Mouse (Mus musculus): ENCODE measurements around the gene Elf2. TPM values are rescaled to one million over a fixed set of nuclear protein-coding genes. Genes with fewer than 3 reads are reported as not detected.
"Not testable (repeated sequence)": the region's sequence is repeated elsewhere in the genome, so short reads cannot be mapped to it uniquely, and the experiment has no call there.

Elf2 gene
- polyA plus RNA-seq, 1 experiment from 2014 or later = 39.1 TPM

DNA sequence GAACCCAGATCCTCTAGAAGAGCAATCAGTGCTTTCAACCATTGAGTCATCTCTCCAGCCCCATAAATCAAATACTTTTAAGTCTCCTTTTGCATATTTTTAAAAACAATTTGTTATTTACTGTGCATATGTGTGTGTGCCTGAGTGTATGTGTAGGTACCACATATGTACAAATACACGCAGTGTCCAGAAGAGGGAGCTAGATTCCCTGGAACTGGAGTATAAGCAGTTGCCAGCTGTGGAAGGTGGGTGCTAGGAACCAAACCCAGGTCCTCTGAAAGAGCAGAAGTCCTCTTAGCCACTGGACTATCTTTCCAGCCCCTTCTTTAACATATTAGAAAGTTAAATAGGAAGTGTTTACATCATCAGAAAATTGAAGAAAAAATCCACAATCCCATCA is 15.0 kb downstream of the Elf2 start:
- Histone ChIP-seq H3K4me2 (no peak overlapping the region), H3K9me3 (0 out of 2 replicates have a peak, but pooled peaks cover 3% of the 10 kb centered on the region), H3K9ac (no peak overlapping the region), H3K27ac (replicated peaks) (no peak overlapping the region), H3K4me1 (replicated peaks) (no peaks in the 10 kb centered on the region), H3K36me3 (peaks cover 34% of the 10 kb centered on the region), H3K4me3 (no peak overlapping the region), H3K27me3 (no peaks in the 10 kb centered on the region)
- 90% methylated on average over 1 of the region's 1 CpGs for WGBS
- no peak for ATAC-seq (ENCODE audit: low read depth)

DNA sequence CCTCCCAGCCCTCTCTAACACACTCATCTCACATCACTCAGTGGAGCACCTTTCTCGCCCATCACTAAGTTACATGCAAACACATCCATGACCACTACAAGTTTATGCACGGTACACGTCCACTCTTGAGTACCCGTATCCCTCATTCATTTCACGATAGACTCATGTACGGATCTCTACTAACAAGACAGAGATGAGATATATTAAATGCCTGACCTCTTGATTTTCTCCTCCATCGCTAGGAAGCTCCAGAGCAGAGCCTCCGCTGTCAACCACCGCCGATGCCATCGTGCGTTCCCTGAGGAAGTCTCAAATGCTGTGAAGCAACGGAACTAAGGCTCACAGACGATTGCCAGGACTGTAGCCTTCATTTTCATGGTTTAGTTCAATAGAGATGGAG is 17.5 kb downstream of the Elf2 start:
- no peaks in the 10 kb centered on the region for H3K27me3 ChIP-seq
- H3K4me1 ChIP-seq (replicated peaks) = no peaks in the 10 kb centered on the region
- no peak overlapping the region for H3K4me3 ChIP-seq
- no peak for ATAC-seq (ENCODE audit: low read depth)
- H3K4me2 ChIP-seq = no peak overlapping the region
- no peak overlapping the region for H3K27ac ChIP-seq (replicated peaks)
- H3K36me3 ChIP-seq = peaks cover 49% of the 10 kb centered on the region
- H3K9ac ChIP-seq = no peak overlapping the region
- 0 out of 2 replicates have a peak, but pooled peaks cover 3% of the 10 kb centered on the region for H3K9me3 ChIP-seq
- WGBS = 94% methylated on average over 14 of the region's 14 CpGs

DNA sequence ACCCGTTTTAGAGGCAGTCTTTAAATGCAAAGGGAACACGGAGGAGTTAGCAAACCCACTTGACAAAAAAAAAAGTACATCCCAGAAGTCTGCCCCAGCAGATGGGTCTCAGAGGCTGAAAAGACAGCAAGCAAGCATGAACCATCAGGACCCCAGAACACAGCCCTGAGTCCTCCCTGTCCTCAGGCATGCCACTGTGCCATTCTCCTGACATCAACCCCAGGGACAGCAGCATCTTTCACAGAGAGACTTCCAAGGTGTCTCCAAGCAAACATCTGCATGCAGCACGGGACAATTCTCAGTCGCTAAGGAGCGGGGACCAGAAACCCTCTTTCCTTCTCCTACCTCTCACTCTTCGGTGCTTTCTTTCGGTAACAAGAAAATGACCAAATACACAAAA is 18.1 kb downstream of the Elf2 start:
- Histone ChIP-seq H3K36me3 (peaks cover 49% of the 10 kb centered on the region), H3K4me3 (no peak overlapping the region), H3K9me3 (0 out of 2 replicates have a peak, but pooled peaks cover 3% of the 10 kb centered on the region), H3K9ac (no peak overlapping the region), H3K27me3 (no peaks in the 10 kb centered on the region), H3K27ac (replicated peaks) (no peak overlapping the region), H3K4me1 (replicated peaks) (no peaks in the 10 kb centered on the region), H3K4me2 (no peak overlapping the region)
- WGBS = 91% methylated on average over 7 of the region's 7 CpGs
- ATAC-seq (ENCODE audit: low read depth) = no peak

DNA sequence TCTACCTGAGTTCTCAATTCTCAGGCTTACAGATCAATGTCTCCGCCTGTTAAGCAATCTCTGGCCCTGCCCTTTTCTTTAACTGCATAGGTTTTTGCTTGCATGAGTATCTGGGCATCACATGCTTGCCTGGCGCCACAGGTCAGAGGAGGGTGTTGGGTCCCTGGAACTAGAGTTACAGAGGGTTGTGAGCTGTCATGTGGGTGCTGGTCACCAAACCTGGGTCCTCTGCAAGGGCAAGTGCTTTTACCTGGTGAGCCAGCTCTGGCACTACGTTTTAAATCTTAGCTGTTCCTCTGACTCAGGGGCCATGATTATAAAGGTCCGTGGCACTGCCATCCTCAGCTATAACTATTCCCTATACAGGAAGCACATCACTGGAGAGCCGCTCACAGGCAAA is 19.3 kb downstream of the Elf2 start:
- Histone ChIP-seq H3K4me1 (replicated peaks) (no peaks in the 10 kb centered on the region), H3K27me3 (no peaks in the 10 kb centered on the region), H3K36me3 (peaks cover 49% of the 10 kb centered on the region), H3K9ac (no peak overlapping the region), H3K4me2 (no peak overlapping the region), H3K27ac (replicated peaks) (no peak overlapping the region), H3K4me3 (no peak overlapping the region), H3K9me3 (0 out of 2 replicates have a peak, but pooled peaks cover 3% of the 10 kb centered on the region)
- WGBS = 87% methylated on average over 5 of the region's 5 CpGs
- ATAC-seq (ENCODE audit: low read depth) = no peak

DNA sequence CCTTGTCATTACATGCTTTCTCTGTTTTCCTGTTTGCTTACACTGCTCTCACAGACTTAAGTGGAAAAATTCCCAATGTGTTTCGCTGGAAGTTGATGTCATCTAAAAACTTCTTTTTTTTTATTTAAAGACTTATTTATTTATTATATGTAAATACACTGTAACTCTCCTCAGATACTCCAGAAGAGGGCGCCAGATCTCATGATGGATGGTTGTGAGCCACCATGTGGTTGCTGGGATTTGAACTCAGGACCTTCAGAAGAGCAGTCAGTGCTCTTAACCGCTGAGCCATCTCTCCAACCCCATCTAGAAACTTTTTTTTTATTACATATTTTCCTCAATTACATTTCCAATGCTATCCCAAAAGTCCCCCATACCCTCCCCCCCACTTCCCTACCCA is 22.4 kb downstream of the Elf2 start:
- not testable (repeated sequence) for H3K27me3 ChIP-seq; ATAC-seq (ENCODE audit: low read depth); H3K9me3 ChIP-seq; H3K9ac ChIP-seq; H3K27ac ChIP-seq (replicated peaks); H3K4me2 ChIP-seq; H3K4me3 ChIP-seq; H3K4me1 ChIP-seq (replicated peaks)
- H3K36me3 ChIP-seq = peaks cover 33% of the 10 kb centered on the region
- WGBS = 91% methylated on average over 3 of the region's 3 CpGs

DNA sequence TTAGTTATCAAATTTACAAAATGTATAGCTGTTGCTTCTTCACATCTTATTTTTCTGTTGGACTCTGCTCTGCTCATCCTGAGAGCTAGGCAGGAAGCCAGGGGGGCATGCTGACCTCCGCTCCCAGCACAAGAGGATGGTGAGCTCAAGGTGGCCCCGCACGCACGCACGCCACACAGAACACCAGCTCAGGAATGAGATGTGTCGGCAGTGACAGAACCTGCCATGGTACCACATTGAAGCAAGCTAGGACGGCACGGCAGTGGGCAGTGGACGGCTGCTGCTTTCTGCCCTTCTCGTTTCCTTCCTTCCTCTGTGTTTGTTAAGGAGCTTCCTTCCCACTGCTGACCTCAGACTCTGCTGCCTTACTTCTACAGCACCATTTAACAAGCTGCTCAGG is 23.6 kb downstream of the Elf2 start:
- ATAC-seq (ENCODE audit: low read depth) = no peak
- peaks cover 25% of the 10 kb centered on the region for H3K36me3 ChIP-seq
- no peaks in the 10 kb centered on the region for H3K4me1 ChIP-seq (replicated peaks)
- H3K4me2 ChIP-seq = no peak overlapping the region
- no peaks in the 10 kb centered on the region for H3K27me3 ChIP-seq
- H3K27ac ChIP-seq (replicated peaks) = no peak overlapping the region
- no peak overlapping the region for H3K9ac ChIP-seq
- H3K4me3 ChIP-seq = no peak overlapping the region
- 90% methylated on average over 10 of the region's 10 CpGs for WGBS
- no peaks in the 10 kb centered on the region for H3K9me3 ChIP-seq

DNA sequence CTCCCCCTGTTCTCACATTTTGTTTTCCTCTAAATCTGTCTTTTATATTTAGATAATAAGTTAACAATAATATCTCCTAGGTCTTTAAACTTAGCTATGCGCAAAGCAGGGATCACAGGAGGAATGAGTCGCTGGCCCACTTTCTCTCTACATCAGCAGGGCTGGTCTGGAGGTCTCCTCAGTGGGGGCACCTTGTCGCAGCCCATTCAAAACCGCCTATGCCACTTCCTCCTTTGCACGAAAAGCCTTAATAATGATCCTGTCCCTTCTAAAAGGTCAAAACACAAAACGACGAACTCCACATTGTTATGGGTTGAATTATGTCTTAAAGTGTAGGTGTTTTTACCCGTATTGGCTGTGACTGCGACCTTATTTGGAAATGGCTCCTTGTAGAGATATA is 28.8 kb downstream of the Elf2 start:
- H3K9me3 ChIP-seq = no peaks in the 10 kb centered on the region
- peaks cover 19% of the 10 kb centered on the region; the same call in 1 of the 2 replicates for H3K4me1 ChIP-seq (replicated peaks)
- no peak for ATAC-seq (ENCODE audit: low read depth)
- H3K27me3 ChIP-seq = no peaks in the 10 kb centered on the region
- H3K27ac ChIP-seq (replicated peaks) = no peak overlapping the region
- H3K9ac ChIP-seq = no peak overlapping the region
- peaks cover 6% of the 10 kb centered on the region for H3K36me3 ChIP-seq
- 35% methylated on average over 9 of the region's 9 CpGs for WGBS
- no peak overlapping the region for H3K4me2 ChIP-seq
- no peak overlapping the region for H3K4me3 ChIP-seq

DNA sequence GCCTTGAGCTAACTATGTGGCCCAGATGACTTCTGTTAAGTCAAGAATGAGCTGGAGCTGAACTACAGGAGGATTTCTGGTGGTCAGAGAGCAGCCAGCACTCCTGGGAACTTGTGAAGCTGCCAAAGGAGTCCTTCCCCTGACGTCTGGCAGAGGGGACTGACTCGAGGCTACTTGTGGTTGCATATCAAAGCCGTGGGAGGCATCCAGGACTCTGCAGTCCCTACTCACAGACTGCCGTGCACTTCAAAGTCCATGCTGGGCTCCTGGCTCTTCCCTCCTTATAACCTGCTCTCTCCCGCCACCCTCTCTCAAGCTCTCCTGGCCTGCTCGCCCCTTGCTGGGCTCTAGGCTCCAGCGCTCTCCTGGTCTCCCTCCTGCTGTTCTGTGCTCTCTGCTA is 30.4 kb downstream of the Elf2 start:
- H3K4me1 ChIP-seq (replicated peaks) = peaks cover 19% of the 10 kb centered on the region; the same call in 1 of the 2 replicates
- H3K27me3 ChIP-seq = no peaks in the 10 kb centered on the region
- WGBS = 28% methylated on average over 7 of the region's 7 CpGs
- H3K36me3 ChIP-seq = peaks cover 11% of the 10 kb centered on the region
- no peak overlapping the region for H3K9ac ChIP-seq
- no peak overlapping the region for H3K4me2 ChIP-seq
- peak overlapping the region; percentile 38; the same call in 1 of the 2 replicates for H3K27ac ChIP-seq (replicated peaks)
- 0 out of 2 replicates have a peak, but pooled peaks have one; percentile 28 for ATAC-seq (ENCODE audit: low read depth)
- no peaks in the 10 kb centered on the region for H3K9me3 ChIP-seq
- H3K4me3 ChIP-seq = no peak overlapping the region

DNA sequence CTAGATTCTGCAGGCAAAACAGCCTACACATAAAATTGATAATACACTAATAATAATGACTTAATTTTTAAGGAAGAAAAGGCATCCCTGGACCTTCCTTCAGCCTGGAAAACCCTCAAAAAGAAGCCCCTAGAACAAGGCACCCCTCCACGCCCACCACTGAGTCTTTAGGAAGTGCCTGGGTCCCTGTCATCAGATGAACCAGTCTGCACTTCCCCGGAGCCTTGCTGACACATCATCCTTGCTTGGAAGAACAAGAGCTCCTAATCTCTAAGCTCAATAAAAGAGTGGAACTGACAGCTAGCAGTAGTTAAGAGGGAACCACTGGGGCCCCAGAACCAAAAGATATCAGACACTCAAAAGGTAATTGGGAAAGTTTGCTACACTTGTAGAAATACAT is 33.8 kb downstream of the Elf2 start:
- Histone ChIP-seq H3K36me3 (peaks cover 14% of the 10 kb centered on the region), H3K27me3 (no peaks in the 10 kb centered on the region), H3K4me2 (no peak overlapping the region), H3K27ac (replicated peaks) (no peak overlapping the region), H3K9me3 (no peaks in the 10 kb centered on the region), H3K4me3 (no peak overlapping the region), H3K9ac (no peak overlapping the region), H3K4me1 (replicated peaks) (peaks cover 17% of the 10 kb centered on the region; the same call in 1 of the 2 replicates)
- ATAC-seq (ENCODE audit: low read depth) = no peak
- WGBS = 94% methylated on average over 2 of the region's 2 CpGs

DNA sequence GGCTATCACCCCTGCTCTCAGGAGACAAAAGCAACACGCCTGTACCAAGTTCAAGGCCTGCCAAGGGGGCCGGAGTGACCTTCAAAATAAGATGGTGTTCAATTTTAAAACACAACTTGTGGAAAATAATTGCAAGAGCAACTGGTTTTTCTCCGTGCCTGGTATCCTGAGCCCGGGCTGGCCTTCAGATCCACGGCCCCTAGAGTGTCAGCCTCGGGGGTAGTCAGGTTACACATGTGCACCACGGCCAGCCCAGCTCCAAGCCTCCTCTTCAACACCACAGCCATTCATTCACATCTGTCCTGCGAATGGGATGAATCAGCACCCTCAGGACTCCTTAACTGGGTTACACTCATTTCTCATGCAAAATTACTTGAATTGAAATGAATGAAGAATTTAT is 34.5 kb downstream of the Elf2 start:
- Histone ChIP-seq H3K9me3 (no peaks in the 10 kb centered on the region), H3K4me2 (no peak overlapping the region), H3K27ac (replicated peaks) (no peak overlapping the region), H3K36me3 (peaks cover 14% of the 10 kb centered on the region), H3K9ac (no peak overlapping the region), H3K4me3 (no peak overlapping the region), H3K4me1 (replicated peaks) (peaks cover 10% of the 10 kb centered on the region; the same call in 1 of the 2 replicates), H3K27me3 (no peaks in the 10 kb centered on the region)
- ATAC-seq (ENCODE audit: low read depth) = no peak
- WGBS = 84% methylated on average over 8 of the region's 8 CpGs

DNA sequence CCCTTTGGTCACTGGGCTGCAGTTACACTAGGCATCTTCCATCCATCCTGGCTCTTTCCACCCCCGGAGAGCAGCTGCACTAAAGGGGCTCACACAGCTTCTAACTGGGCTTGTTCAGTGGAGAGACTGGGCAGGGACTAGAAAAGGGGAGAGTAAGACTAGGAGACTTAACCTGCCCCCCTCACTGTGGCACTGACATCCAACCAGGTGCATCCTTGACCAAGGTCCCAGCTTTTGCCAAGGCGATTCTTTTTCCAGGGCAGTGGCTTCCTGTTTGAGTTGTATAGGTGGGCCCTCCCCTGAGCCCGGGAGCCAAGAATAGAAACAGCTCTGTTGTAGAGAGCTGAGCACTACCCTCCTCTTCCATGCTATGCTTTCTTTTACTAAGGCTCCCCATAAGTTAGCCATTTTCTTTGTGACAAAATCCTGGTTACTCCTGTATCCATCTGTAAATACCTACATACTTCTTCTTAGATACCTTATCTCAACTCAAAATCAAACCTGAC is 37.4 kb downstream of the Elf2 start:
- no peak overlapping the region for H3K9ac ChIP-seq
- H3K36me3 ChIP-seq = peaks cover 12% of the 10 kb centered on the region
- H3K4me2 ChIP-seq = no peak overlapping the region
- H3K4me3 ChIP-seq = no peak overlapping the region
- ATAC-seq (ENCODE audit: low read depth) = no peak
- 83% methylated on average over 3 of the region's 3 CpGs for WGBS
- H3K9me3 ChIP-seq = no peaks in the 10 kb centered on the region
- no peaks in the 10 kb centered on the region for H3K27me3 ChIP-seq
- H3K27ac ChIP-seq (replicated peaks) = no peak overlapping the region
- H3K4me1 ChIP-seq (replicated peaks) = no peaks in the 10 kb centered on the region

DNA sequence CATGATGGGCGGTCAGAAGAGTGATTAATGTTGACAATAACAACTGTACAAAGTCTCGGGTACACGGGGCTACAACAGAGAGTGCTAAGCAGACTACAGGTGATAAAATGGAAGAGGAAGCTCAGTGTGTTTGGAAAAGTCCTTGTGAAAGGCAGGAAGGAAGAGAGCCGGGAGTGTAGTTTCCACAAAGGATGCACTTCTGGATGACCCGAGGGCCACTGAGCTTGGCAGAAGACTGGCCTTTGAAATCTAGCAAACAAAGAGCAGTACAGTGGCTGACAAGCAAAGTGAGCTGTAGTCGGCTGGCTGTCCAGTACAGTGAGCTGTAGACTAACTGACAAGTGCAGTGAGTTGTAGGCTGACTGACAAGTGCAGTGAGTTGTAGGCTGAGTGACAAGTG is 38.9 kb downstream of the Elf2 start:
- Histone ChIP-seq H3K4me1 (replicated peaks) (no peaks in the 10 kb centered on the region), H3K27me3 (no peaks in the 10 kb centered on the region), H3K9ac (no peak overlapping the region), H3K4me3 (no peak overlapping the region), H3K27ac (replicated peaks) (no peak overlapping the region), H3K36me3 (peaks cover 12% of the 10 kb centered on the region; the same call in 1 of the 2 replicates), H3K9me3 (no peaks in the 10 kb centered on the region), H3K4me2 (no peak overlapping the region)
- no peak for ATAC-seq (ENCODE audit: low read depth)
- 79% methylated on average over 6 of the region's 6 CpGs for WGBS

DNA sequence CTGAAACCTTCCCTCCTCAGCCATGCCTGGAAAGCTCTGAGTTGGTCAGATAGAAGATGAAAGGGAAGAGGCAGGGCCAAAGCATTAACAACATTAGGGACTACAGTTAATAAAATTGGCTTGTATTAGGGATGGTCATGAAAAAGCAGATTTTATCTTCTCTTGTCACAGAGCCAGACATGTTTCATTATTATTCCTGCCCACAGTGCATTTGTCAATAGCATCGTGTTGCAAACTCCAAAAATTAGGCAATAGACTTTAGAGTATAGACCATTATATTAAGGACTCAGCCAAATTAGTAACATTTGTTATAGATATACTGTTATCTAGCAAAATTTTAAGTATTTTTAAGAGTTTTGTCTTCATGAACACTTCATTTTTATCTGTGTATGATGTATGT is 43.7 kb downstream of the Elf2 start:
- Histone ChIP-seq H3K27ac (replicated peaks) (no peak overlapping the region), H3K4me2 (no peak overlapping the region), H3K4me3 (no peak overlapping the region), H3K36me3 (peaks cover 8% of the 10 kb centered on the region; the same call in 1 of the 2 replicates), H3K4me1 (replicated peaks) (peaks cover 6% of the 10 kb centered on the region; the same call in 1 of the 2 replicates), H3K9me3 (no peaks in the 10 kb centered on the region), H3K9ac (no peak overlapping the region), H3K27me3 (no peaks in the 10 kb centered on the region)
- 67% methylated on average over 1 of the region's 1 CpGs for WGBS
- ATAC-seq (ENCODE audit: low read depth) = no peak
